In the genomic region with DNA sequence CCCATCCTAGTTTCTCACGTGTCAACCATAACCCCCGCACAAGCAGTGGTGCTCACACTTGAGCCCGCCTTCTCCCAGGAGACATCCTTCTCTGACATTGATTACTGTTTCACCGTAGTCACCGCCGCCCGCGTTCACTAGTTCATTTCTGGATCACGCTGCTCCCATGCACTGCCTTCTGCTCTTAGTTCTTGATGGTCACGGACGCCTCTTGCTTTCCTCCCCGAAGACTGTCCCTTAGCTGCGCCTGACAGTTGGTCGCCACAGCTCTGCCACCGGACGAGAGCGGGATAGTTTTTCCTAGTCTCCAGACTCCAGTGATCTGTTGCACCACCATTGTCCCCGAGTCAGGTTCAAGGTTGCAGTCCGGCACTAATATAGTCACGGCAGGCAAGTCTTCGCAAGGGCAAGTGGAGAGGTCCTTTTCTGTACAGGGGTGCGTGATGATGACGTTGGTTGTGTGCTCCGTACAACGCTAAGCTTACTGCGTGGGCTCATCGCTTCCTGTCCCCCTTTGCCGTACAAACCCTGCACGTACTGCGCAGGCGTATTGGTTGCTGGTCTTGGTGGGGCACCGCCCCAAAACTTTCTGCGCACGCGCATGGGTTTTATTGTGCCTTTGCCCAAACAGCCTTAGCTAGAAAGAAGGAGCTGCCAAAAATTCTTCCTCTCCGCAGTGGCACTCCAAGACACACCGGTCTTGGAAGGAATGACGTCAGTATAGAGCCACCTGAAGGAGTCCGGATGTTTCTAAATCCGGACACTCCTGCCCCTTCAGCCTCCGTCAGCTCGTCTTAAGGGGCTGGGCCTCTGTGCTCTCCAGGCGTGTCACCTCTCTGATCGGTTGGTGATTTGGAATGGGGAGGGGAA, we compare ENCODE assay signal across 7 mouse cellular contexts. TPM values are rescaled to one million over a fixed set of nuclear protein-coding genes. Genes with fewer than 3 reads are reported as not detected.
DNase-seq lines count a peak whose midpoint lies in the region; ATAC-seq and TF ChIP-seq lines count a peak whose summit lies in the region.

A gene (plus strand): TSS at position 628 of the 870 bp plus-strand sequence.

- WGBS in embryonic facial prominence, embryonic 10.5 days, result under 1% methylated on average over 44 of the region's 44 CpGs
- under 1% methylated on average over 44 of the region's 44 CpGs for WGBS in intestine, postnatal 0 days
- under 1% methylated on average over 44 of the region's 44 CpGs for WGBS in midbrain, embryonic 12.5 days
- WGBS in small intestine, adult 2 months, result under 1% methylated on average over 44 of the region's 44 CpGs

- TF ChIP-seq CTCF in intestine, postnatal 0 days (IDR thresholded peaks at IDR 0.05; ENCODE audit: low read depth), result no peak
- no peak for TF ChIP-seq CTCF in small intestine, adult 2 months (IDR thresholded peaks at IDR 0.05; ENCODE audit: extremely low read depth, insufficient read length, insufficient replicate concordance, low read depth, low read length)

- peaks cover 28% of the 10 kb centered on the region for H3K36me3 ChIP-seq in embryonic facial prominence, embryonic 10.5 days (replicated peaks)
- peaks cover 24% of the 10 kb centered on the region for H3K36me3 ChIP-seq in intestine, postnatal 0 days (ENCODE audit: control insufficient read depth, insufficient read depth)
- H3K36me3 ChIP-seq in midbrain, embryonic 12.5 days, result peaks cover 23% of the 10 kb centered on the region
- peaks cover 21% of the 10 kb centered on the region for H3K36me3 ChIP-seq in small intestine, adult 2 months (ENCODE audit: control insufficient read depth, insufficient read depth, low read length)

- TF ChIP-seq POLR2A in small intestine, adult 2 months (IDR thresholded peaks at IDR 0.05; ENCODE audit: low read depth, low read length), result no peak

- H3K9me3 ChIP-seq in embryonic facial prominence, embryonic 10.5 days, result no peaks in the 10 kb centered on the region
- no peaks in the 10 kb centered on the region for H3K9me3 ChIP-seq in intestine, postnatal 0 days (ENCODE audit: control insufficient read depth)
- H3K9me3 ChIP-seq in midbrain, embryonic 12.5 days, result no peaks in the 10 kb centered on the region

- peaks cover 34% of the 10 kb centered on the region for H3K27me3 ChIP-seq in embryonic facial prominence, embryonic 10.5 days (replicated peaks; ENCODE audit: low read depth, poor library complexity, severe bottlenecking)
- H3K27me3 ChIP-seq in intestine, postnatal 0 days (replicated peaks; ENCODE audit: control insufficient read depth, insufficient read depth, low read length), result no peaks in the 10 kb centered on the region
- peaks cover 25% of the 10 kb centered on the region for H3K27me3 ChIP-seq in midbrain, embryonic 12.5 days
- no peaks in the 10 kb centered on the region for H3K27me3 ChIP-seq in small intestine, adult 2 months (ENCODE audit: control insufficient read depth, insufficient read depth, low read length)

- intact Hi-C loops in left cerebral cortex, postnatal 4 days (cut with DNase I), result no loop called here

- peaks cover 47% of the 10 kb centered on the region for H3K4me1 ChIP-seq in embryonic facial prominence, embryonic 10.5 days
- peaks cover 5% of the 10 kb centered on the region; the same call in 1 of the 2 replicates for H3K4me1 ChIP-seq in intestine, postnatal 0 days (replicated peaks; ENCODE audit: control insufficient read depth, insufficient read depth, low read length)
- H3K4me1 ChIP-seq in midbrain, embryonic 12.5 days, result peaks cover 40% of the 10 kb centered on the region
- H3K4me1 ChIP-seq in small intestine, adult 2 months (ENCODE audit: control insufficient read depth, insufficient read depth, insufficient read length, low read length), result peaks cover 5% of the 10 kb centered on the region

- peak within 1 kb of the TSS; percentile 91 for H3K27ac ChIP-seq in embryonic facial prominence, embryonic 10.5 days (replicated peaks)
- peak within 1 kb of the TSS; percentile 86 for H3K27ac ChIP-seq in intestine, postnatal 0 days (ENCODE audit: low read depth, low read length)
- peak within 1 kb of the TSS; percentile 82 for H3K27ac ChIP-seq in midbrain, embryonic 12.5 days (replicated peaks)
- peak within 1 kb of the TSS; percentile 89 for H3K27ac ChIP-seq in small intestine, adult 2 months (ENCODE audit: insufficient read depth, low read depth, low read length)

- DNase-seq in adrenal gland, postnatal 10 days, result peak; percentile 99
- DNase-seq in embryonic facial prominence, embryonic 10.5 days (ENCODE audit: low spot score), result peak; percentile 98
- DNase-seq in gonadal fat pad, adult 2 months (ENCODE audit: low read depth), result peak; percentile 99
- DNase-seq in left cerebral cortex, postnatal 4 days, result peak; percentile 99

- peak; percentile 95 for ATAC-seq in intestine, postnatal 0 days
- peak; percentile 92 for ATAC-seq in midbrain, embryonic 12.5 days (ENCODE audit: low FRiP score, low read depth)

- H3K4me2 ChIP-seq in intestine, postnatal 0 days (replicated peaks; ENCODE audit: low read depth), result peak within 1 kb of the TSS; percentile 94
- H3K4me2 ChIP-seq in midbrain, embryonic 12.5 days (replicated peaks), result peak within 1 kb of the TSS; percentile 73

- peak within 1 kb of the TSS; percentile 77 for H3K4me3 ChIP-seq in embryonic facial prominence, embryonic 10.5 days
- peak within 1 kb of the TSS; percentile 67 for H3K4me3 ChIP-seq in intestine, postnatal 0 days (ENCODE audit: low read depth, low read length)
- peak within 1 kb of the TSS; percentile 67 for H3K4me3 ChIP-seq in midbrain, embryonic 12.5 days
- peak within 1 kb of the TSS; percentile 70 for H3K4me3 ChIP-seq in small intestine, adult 2 months (ENCODE audit: low read depth, low read length)

- peak within 1 kb of the TSS; percentile 80 for H3K9ac ChIP-seq in intestine, postnatal 0 days (ENCODE audit: low read depth, low read length)
- H3K9ac ChIP-seq in midbrain, embryonic 12.5 days (replicated peaks), result peak within 1 kb of the TSS; percentile 88

RNA-seq across cellular contexts. Expression of the gene that starts here (rescaled TPM):
- 10 to 100 TPM; 17.6 to 23.3 TPM for total RNA-seq in adrenal gland, postnatal 10 days (2021)
- 8.2 and 8.9 TPM in 2 replicates for polyA plus RNA-seq in embryonic facial prominence, embryonic 10.5 days (2016; fragmentation: Nextera tagmentation; extraction: Ambion mirVana)
- polyA plus RNA-seq in gonadal fat pad, adult 2 months (2012; rRNA removed), result 16.0 TPM in 2 replicates
- 3.4 TPM in 2 replicates for polyA plus RNA-seq in intestine, postnatal 0 days (2015; fragmentation: Nextera tagmentation; extraction: Ambion mirVana)
- total RNA-seq in left cerebral cortex, postnatal 4 days (2021), result 100 to 1,000 TPM; 118 to 120 TPM
- 30.4 and 31.5 TPM in 2 replicates for polyA plus RNA-seq in midbrain, embryonic 12.5 days (2016; fragmentation: Nextera tagmentation; extraction: Ambion mirVana)
- polyA plus RNA-seq in small intestine, adult 2 months (2012; rRNA removed), result 8.5 and 12.3 TPM in 2 replicates

Comparison
In these comparisons a context has a peak if more than half of its experiments do, and no peak if none do; other contexts are left out.
1. Peak in every context shown above with its lines: DNase-seq, ATAC-seq, H3K4me3 ChIP-seq and H3K27ac ChIP-seq.
2. RNA of the gene that starts here (total RNA-seq): 118 to 120 TPM in left cerebral cortex, postnatal 4 days; 17.6 to 23.3 TPM in adrenal gland, postnatal 10 days; every median in the first group is over 4 times any median in the second.